Mouse (Mus musculus) ZHBTc4 (cell line): ENCODE data around the gene Srsf3.

Experiments
- DNase-seq: peaks from one replicate; pipeline ENCODE4 v3.0.0-alpha.2; 2011; ENCODE audit warnings: low read depth, low spot score

Gene Srsf3

DNA sequence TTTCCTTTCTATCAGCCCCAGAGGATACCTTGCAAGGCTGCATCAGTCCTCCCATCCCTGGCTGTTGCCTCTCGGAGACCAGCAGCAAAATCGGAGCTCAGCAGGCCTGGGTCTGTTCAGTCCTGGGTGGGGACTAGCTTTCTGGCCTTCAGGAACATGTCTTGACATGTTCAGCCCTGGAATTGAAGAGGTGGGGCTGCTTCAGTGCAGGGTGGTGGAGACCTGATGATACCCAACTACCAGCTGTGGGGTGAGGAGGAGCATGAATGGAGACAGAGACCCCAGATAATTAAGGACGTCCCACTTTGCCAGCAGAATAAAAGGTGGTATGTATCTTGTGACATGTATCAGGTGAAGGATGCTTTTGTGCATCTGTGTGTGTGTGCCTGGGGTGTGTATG lies 58.3 kb downstream of the Srsf3 start, which contains the start of gene Cdkn1a:
Cdkn1a (plus strand) TSS at position 201 of the 400 bp plus-strand sequence.
- DNase-seq, result peak; percentile 87

DNA sequence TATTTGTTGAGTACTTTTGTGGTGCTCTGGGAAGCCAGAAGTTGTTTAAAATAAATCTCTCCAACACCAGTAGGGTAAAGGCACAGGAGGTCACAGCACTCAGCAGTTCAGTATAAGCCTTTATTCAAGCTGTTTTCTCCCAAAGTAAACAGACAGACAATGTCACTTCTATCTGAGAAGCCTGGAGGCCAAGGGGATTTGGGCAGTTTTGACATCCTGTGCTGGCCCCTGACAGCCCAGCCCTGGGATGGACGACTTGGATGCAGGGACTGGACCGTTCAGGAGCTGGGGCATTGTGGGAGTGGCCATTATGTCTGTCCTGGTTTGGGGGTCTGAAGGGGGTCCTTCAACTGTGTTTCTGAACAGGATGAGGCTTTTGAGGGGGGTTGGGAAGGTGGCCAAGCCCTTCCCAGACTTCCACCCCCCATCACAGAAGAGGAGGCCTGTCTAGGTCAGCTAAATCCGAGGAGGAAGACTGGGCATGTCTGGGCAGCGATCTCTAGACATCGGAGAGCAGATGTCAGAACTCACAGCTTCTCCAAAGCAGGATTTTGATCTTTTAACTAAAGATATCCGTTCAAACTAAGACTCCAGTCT lies 59.0 kb downstream of the Srsf3 start:
- DNase-seq, result no peak

DNA sequence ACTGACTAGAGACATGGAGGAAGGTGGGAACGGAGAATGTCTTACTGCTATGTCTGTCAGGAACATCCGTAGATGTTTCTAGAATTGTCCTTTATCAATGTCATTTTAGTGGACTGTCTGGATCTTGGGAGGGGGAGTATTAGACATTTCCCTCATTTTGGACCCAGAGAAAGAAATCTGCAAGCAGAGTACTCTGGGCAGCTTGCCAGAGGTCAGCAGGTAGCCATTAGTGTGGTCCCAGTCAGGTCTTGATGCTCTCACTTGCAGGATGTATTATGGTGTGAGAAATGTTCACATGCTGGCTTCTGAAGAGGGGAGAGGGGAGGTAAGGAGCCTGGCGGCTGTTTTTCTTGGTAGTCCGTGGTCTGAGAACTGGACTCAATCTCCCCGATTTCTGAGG lies 60.1 kb downstream of the Srsf3 start:
- no peak for DNase-seq
